Mouse (Mus musculus) liver, embryonic 14.5 days (tissue): ENCODE measurements around the gene Pbrm1. TPM values are rescaled to one million over a fixed set of nuclear protein-coding genes. Genes with fewer than 3 reads are reported as not detected.

Experiments used
- ATAC-seq: fragments of 200-750 bp; cut with Nextera tagmentation; 2 replicates; pipeline ENCODE4 v1.8.0; 2017; ENCODE audit warnings: moderate number of reproducible peaks, mild to moderate bottlenecking, moderate library complexity; ENCODE audit not compliant: insufficient read depth
- DNase-seq, 3 experiments: peaks; one replicate each; pipeline ENCODE4 v3.0.0-alpha.2; 2012 to 2013; ENCODE audit warnings: low read depth in 3 of 3, low spot score in 3 of 3
- H3K27ac ChIP-seq: fragments of 300-500 bp; sonication (generic); 2 replicates; pipeline ENCODE4 v1.5.1; 2014; ENCODE audit warnings: moderate library complexity, mild to moderate bottlenecking, control low read depth, inconsistent platforms
- H3K27me3 ChIP-seq: fragments of 300-500 bp; sonication (generic); 2 replicates; pipeline ENCODE4 v1.6.1; 2014; ENCODE audit warnings: mild to moderate bottlenecking, low read length, moderate library complexity; ENCODE audit not compliant: control insufficient read depth, insufficient read depth
- H3K36me3 ChIP-seq: fragments of 300-500 bp; sonication (generic); replicated peaks from 2 replicates; pipeline ENCODE4 v1.6.1; 2014; ENCODE audit warnings: low read depth; ENCODE audit not compliant: control insufficient read depth, insufficient read depth
- H3K4me1 ChIP-seq, 2 experiments: fragments of 200-500 bp in 1 of 2; fragments of 300-500 bp in 1 of 2; sonication (generic) in 1 of 2; replicated peaks; 2 replicates each; pipeline ENCODE4 v1.6.1; 2012 to 2014; ENCODE audit warnings: antibody characterized with exemption in 1 of 2, inconsistent platforms in 1 of 2, low read length in 1 of 2; ENCODE audit not compliant: control insufficient read depth in 2 of 2, insufficient read depth in 2 of 2
- H3K4me2 ChIP-seq: fragments of 300-500 bp; sonication (generic); 2 replicates; pipeline ENCODE4 v1.6.1; 2014; ENCODE audit warnings: low read depth, mild to moderate bottlenecking, control low read depth, moderate library complexity
- H3K4me3 ChIP-seq, 2 experiments: fragments of 200-500 bp in 1 of 2; fragments of 300-500 bp in 1 of 2; sonication (generic) in 1 of 2; 2 replicates each; pipeline ENCODE4 v1.5.1; 2012 to 2014; ENCODE audit warnings: low read depth in 2 of 2, low read length in 2 of 2, mild to moderate bottlenecking in 2 of 2, control low read depth in 1 of 2, inconsistent platforms in 1 of 2, moderate library complexity in 1 of 2; ENCODE audit not compliant: insufficient read depth in 1 of 2
- H3K9ac ChIP-seq: fragments of 300-500 bp; sonication (generic); replicated peaks from 2 replicates; pipeline ENCODE4 v1.6.1; 2014; ENCODE audit warnings: mild to moderate bottlenecking, control low read depth, moderate library complexity
- H3K9me3 ChIP-seq: fragments of 300-500 bp; sonication (generic); 2 replicates; pipeline ENCODE4 v1.6.1; 2016; ENCODE audit warnings: low read length, mixed read lengths; ENCODE audit not compliant: control insufficient read depth
- CTCF ChIP-seq: IDR thresholded peaks from 2 replicates; pipeline ENCODE4 v1.5.1; 2016; ENCODE audit warnings: antibody characterized with exemption, low read depth, control low read depth
- EP300 ChIP-seq: IDR thresholded peaks from 2 replicates; pipeline ENCODE4 v1.6.1; 2016; ENCODE audit warnings: antibody characterized with exemption, low read depth
- whole genome bisulfite sequencing: fragments of 180-500 bp; shearing (Covaris S2); extraction: QIAGEN DNeasy Blood & Tissue Kit; methylation state at CpG from one replicate; pipeline ENCODE4 v1.1.7; 2014; ENCODE audit not compliant: insufficient replicate concordance; 5-methylcytosine and 5-hydroxymethylcytosine counted together
- polyA plus RNA-seq, 2 experiments: library from polyadenylated mRNA; depleted of rRNA in 1 of 2; stranded (reverse) in 1 of 2; unstranded in 1 of 2; fragments of >200 nt; fragmentation: Nextera tagmentation in 1 of 2; extraction: Ambion mirVana in 1 of 2; gene quantifications; 2 replicates each; pipeline versions ENCODE4 v1.2.1 to v1.2.3; 2012 to 2014

The Pbrm1 gene
- polyA plus RNA-seq, 2 experiments: 10.3 to 35.3 TPM

- no peak for DNase-seq
Observed at GRCm38 (mm10) chr14:31132491-31132975, 113.6 kb downstream of the Pbrm1 start.

GRCm38 (mm10) chr14:31133023-31133665 lies 114.2 kb downstream of the Pbrm1 start:
- H3K9me3 ChIP-seq: no peaks in the 10 kb centered on the region
- no peak overlapping the region for H3K27ac ChIP-seq
- ATAC-seq: no peak
- no peak overlapping the region for H3K9ac ChIP-seq
- WGBS: 66% methylated on average over 11 of the region's 11 CpGs
- H3K4me1 ChIP-seq: peaks cover 20 to 27% of the 10 kb centered on the region in 2 experiments
- H3K27me3 ChIP-seq: no peaks in the 10 kb centered on the region
- DNase-seq: no peak
- H3K4me3 ChIP-seq: no peak overlapping the region
- H3K4me2 ChIP-seq: peak overlapping the region; percentile 3
- H3K36me3 ChIP-seq: peaks cover 22% of the 10 kb centered on the region
- TF ChIP-seq EP300: no peak
- no peak for TF ChIP-seq CTCF

More at GRCm38 (mm10) chr14:31132491-31132975, 113.6 kb downstream of the Pbrm1 start:
- Histone ChIP-seq H3K27ac (no peak overlapping the region), H3K9me3 (no peaks in the 10 kb centered on the region), H3K4me2 (peak overlapping the region; percentile 93), H3K4me3 (peak overlapping the region; percentile 73 to 85), H3K36me3 (peaks cover 20% of the 10 kb centered on the region), H3K4me1 (peaks cover 20 to 28% of the 10 kb centered on the region in 2 experiments), H3K27me3 (no peaks in the 10 kb centered on the region), H3K9ac (peak overlapping the region; percentile 27)
- no peak for ATAC-seq
- TF ChIP-seq CTCF: no peak
- no peak for TF ChIP-seq EP300
- whole genome bisulfite sequencing: 77% methylated on average over 7 of the region's 7 CpGs

- ATAC-seq: no peak
- Histone ChIP-seq H3K36me3 (peaks cover 30% of the 10 kb centered on the region), H3K27me3 (no peaks in the 10 kb centered on the region), H3K27ac (no peak overlapping the region), H3K9me3 (no peaks in the 10 kb centered on the region), H3K9ac (no peak overlapping the region), H3K4me2 (no peak overlapping the region), H3K4me3 (no peak overlapping the region), H3K4me1 (peaks cover 19 to 27% of the 10 kb centered on the region in 2 experiments)
- 82% methylated on average over 25 of the region's 25 CpGs for WGBS
- no peak for TF ChIP-seq CTCF
- TF ChIP-seq EP300: no peak
- DNase-seq: no peak
Observed at GRCm38 (mm10) chr14:31134015-31135000, 115.4 kb downstream of the Pbrm1 start.

GRCm38 (mm10) chr14:31135495-31136410 lies 116.8 kb downstream of the Pbrm1 start:
- 89% methylated on average over 34 of the region's 34 CpGs for WGBS

More at GRCm38 (mm10) chr14:31135495-31136410, 116.8 kb downstream of the Pbrm1 start:
- DNase-seq: no peak
- no peaks in the 10 kb centered on the region for H3K27me3 ChIP-seq
- H3K27ac ChIP-seq: no peak overlapping the region
- H3K4me3 ChIP-seq: no peak overlapping the region
- H3K4me2 ChIP-seq: no peak overlapping the region
- TF ChIP-seq CTCF (no peak), EP300 (no peak)
- H3K4me1 ChIP-seq: peaks cover 10 to 18% of the 10 kb centered on the region in 2 experiments
- no peaks in the 10 kb centered on the region for H3K9me3 ChIP-seq
- no peak for ATAC-seq
- H3K9ac ChIP-seq: no peak overlapping the region
- H3K36me3 ChIP-seq: peaks cover 37% of the 10 kb centered on the region
